In genomic region chr11:20241311-20241710, GRCm38 (mm10) we compare ENCODE assay signal across 18 mouse cellular contexts.
"Had no signal": no experiment of that assay in that cellular context is flagged by ENCODE, and none has a peak within 500 bp of the region (broad histone marks: within the 10 kb centered on the region; RNA-seq: fewer than 3 reads in every experiment).

No protein-coding gene starts in this region.

- DNase-seq: lung, adult 18-20 months; lung, embryonic 14.5 days; lung, postnatal 10 days; lung, postnatal 4 days; midbrain, embryonic 14.5 days; retina, postnatal 1 day; right cerebral cortex, adult 18-20 months; right cerebral cortex, postnatal 25 days; right cerebral cortex, postnatal 4 days; spleen, adult 18-20 months; thymus, adult 18-20 months; thymus, postnatal 14 days; thymus, postnatal 36 days had no signal

- H3K27me3 ChIP-seq: midbrain, embryonic 12.5 days; neural tube, embryonic 13.5 days; neural tube, embryonic 15.5 days had no signal

- H3K4me3 ChIP-seq: midbrain, embryonic 10.5 days; midbrain, embryonic 12.5 days; myocyte; neural tube, embryonic 13.5 days; neural tube, embryonic 15.5 days had no signal

- H3K27ac ChIP-seq: midbrain, embryonic 10.5 days; midbrain, embryonic 12.5 days; neural tube, embryonic 13.5 days; neural tube, embryonic 15.5 days had no signal

- H3K9me3 ChIP-seq: midbrain, embryonic 10.5 days; midbrain, embryonic 12.5 days; neural tube, embryonic 13.5 days; neural tube, embryonic 15.5 days had no signal
